Mouse (Mus musculus): ENCODE data around the gene Fggy. TPM values are rescaled to one million over a fixed set of nuclear protein-coding genes. Genes with fewer than 3 reads are reported as not detected.
A peak's percentile ranks its signal among the peaks of the same experiment; 100 is the strongest.

The Fggy gene
- total RNA-seq, 2 experiments from 2014 or later, result 9.0 to 15.5 TPM

DNA sequence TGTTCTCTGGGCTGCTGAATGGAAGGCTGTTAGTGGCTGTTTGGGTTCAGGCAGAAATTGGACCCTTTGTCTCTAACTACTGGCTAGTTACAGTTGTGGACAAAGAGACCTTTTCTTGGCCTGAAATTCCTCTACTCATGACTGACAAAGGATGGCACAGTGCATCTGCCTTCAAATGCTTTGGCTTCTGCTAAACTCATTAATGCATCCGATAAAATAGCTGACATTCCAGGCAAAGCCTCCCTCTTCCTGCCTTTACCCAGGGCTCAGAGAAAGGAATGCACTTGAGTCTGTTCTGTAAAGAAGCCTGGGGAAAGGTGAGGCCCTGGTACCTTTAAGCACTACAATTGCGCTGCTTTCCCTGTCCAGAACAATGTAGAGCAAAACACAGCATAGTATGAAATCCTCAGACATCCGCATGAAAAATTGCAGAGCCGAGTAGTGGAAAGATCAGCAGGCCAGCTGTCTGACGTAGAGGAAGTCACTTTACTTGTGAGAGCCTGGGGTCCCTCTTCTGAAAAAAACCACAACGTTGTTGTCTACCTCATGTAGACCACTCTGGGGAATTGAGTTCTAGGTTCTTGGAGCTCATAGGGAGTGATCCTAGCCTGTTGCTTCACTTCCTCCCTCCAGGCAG is 288.8 kb downstream of the Fggy start:
- peak; percentile 64 for ATAC-seq (replicated peaks; ENCODE audit: poor library complexity, severe bottlenecking)

- no peak for ATAC-seq (replicated peaks; ENCODE audit: poor library complexity, severe bottlenecking)
Observed at GRCm38 (mm10) chr4:95847219-95847618, 289.9 kb downstream of the Fggy start.

DNA sequence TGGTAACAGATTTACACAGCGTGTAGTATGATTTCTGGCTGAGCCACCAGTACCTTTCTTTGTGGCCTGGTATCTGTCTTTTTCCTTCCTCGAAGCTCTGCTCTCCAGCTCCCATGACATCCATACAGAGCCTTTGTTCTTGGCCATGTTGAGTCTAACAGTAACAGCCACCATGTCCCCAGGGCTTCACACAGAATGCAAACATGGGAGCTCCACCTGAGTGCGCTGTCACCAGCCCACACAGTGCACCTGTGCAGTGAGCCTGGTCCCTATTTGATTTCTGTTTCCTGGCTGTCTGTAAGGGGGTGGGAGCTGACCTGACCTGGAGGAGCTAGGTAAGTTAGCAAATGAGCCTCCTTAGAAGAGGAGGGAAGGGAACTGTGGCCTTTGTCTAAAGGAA is 290.4 kb downstream of the Fggy start:
- ATAC-seq (replicated peaks; ENCODE audit: poor library complexity, severe bottlenecking), result no peak

DNA sequence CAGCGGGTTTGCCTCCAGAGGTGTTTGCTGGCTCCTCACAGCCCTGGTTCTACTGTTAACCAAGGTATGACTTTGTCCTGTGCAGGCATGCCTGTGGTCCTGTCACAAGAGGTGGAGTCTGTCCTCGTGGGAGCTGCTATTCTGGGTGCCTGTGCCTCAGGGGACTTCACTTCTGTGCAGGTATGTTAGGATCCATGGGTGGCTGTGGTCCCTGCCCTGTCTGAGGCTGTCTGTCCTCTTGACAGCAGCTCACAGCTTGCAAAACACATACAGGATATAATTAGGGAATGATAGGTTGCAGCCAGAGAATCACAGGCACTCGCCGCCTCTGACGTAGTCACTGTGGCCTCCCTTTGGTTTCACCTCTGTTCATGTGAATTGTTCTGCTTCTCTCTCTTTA is 292.2 kb downstream of the Fggy start:
- peak; percentile 43 for ATAC-seq (replicated peaks; ENCODE audit: poor library complexity, severe bottlenecking)

- ATAC-seq (replicated peaks; ENCODE audit: poor library complexity, severe bottlenecking), result peak; percentile 70
Observed at GRCm38 (mm10) chr4:95850044-95850739, 292.9 kb downstream of the Fggy start.

- no peak for ATAC-seq (replicated peaks; ENCODE audit: poor library complexity, severe bottlenecking)
Observed at GRCm38 (mm10) chr4:95852257-95852656, 294.9 kb downstream of the Fggy start.

DNA sequence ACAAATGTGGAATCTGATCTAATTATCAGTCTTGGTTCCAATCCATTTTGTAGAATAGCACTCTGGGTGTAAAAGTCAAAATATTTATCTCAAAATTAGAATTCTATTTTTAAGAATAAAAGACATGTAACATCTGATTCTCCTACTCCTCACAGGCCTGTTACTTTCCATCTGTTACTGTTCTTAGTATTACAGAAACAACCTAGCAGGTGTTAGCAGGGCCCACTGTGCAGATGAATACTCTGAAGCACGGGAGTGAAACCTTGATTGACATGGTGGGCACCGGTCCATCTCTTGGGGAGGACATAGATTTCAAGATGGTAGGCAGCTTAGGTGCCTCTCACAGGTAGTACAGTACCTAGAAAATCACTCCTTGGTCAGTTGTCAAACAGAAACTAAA is 298.7 kb downstream of the Fggy start:
- no peak for ATAC-seq (replicated peaks; ENCODE audit: poor library complexity, severe bottlenecking)

DNA sequence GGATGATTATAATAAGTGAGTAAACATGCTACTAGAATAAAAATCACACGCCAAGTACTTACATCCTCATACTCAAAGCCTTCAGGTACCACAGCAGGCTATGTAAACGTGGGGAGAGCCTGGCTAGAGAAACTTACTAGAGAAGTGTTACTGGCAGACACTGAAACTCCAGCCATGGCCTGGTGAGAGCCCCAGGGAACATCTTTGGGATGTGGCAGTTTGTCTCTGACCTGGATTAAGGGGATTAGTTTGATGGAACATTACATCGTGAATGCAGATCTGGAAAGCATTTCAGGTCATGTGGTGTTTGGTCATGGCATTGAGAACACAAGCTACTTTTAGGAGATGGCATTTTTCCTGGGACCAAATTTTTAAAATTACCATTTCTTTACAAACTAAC is 303.3 kb downstream of the Fggy start:
- ATAC-seq (replicated peaks; ENCODE audit: poor library complexity, severe bottlenecking), result no peak

DNA sequence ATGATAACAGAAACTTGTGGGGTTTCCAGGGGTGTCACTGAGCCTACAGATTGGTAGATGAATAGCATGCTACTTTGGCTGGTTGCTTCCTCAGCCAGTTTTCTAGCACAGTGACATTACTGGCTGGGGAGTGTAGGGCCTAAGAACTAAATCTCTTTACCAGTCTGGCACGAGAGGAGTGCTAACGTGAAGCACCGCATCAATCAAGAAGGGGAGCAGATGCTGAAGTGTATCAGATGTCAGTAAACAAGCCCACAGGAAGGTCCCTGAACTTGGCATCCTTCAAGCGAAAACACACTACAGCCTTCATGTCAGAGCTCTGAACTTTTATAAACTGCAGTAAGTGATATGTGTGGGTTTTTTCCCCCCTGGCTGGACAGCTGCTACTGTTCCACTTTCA is 303.8 kb downstream of the Fggy start:
- no peak for ATAC-seq (replicated peaks; ENCODE audit: poor library complexity, severe bottlenecking)

DNA sequence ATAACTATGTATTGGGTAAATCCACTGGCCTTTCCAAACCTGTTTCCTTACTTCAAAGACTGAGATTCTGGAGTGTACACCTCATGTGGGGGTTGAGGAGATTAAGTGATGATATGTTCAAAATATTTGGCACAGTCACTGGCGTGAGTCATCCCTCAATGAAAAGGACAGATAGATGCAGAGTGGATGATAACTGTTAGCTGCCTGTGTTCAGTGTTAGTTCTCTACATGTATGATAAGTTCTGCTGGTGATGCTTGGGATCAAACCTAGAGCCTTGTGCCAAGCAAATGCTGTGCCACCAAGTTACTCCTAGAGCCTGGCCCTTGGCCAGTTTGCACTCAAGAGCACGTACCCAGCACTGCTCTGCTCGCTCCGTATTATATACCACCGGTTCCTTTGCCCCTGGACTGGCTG is 304.4 kb downstream of the Fggy start:
- ATAC-seq (replicated peaks; ENCODE audit: poor library complexity, severe bottlenecking), result no peak

DNA sequence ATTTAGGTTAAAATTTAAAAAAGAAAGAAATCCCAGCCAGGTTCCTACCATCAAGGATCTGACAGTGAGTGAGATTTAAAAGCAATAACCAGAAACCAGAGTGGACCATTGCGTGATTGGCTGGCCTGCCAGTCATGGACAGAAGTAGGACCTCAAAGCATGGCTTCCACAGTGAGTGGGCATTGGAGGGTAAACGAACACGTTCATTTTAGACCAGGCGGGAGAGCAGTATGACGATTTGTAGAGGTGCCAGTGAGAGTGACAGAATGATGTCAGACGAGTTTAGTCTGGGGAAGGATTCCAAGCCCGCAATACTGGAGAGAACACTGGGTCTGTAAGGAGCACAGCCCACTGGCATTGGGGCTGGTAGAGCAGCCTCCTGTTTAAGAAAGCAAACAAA is 305.0 kb downstream of the Fggy start:
- no peak for ATAC-seq (replicated peaks; ENCODE audit: poor library complexity, severe bottlenecking)

DNA sequence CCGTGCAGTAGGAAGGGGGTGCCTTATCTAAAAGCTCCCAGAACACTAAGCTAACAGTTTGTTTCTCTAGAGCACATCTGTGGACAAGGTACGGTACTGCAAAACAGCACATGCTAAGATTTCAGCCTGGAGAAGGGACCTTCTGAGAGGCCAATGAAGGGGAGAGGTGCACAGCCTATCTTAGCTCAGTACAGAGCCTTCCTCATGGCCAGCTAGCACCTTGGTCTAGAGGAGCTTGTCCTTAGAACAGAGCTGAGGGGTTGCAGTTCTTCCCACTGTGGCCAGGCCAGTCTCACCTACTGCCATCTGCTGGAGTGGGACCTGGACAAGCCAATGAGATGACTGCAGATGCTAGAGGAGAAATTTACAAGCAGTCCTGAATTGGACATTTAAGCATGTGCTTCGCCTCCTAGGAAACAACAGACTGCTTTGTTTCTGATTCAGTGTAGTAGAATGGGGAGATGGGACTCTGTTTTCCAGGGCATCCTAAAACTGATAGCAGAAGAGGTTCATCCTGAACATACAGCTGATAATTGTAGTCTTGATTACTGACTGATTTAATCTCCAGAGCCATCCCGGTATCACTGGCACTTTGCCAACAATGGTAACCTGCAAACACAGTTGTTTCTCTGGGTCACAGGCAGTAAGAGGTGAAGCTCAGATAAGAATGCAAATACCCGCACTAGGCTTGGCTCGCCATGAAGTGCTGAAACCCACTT is 305.6 kb downstream of the Fggy start:
- ATAC-seq (replicated peaks; ENCODE audit: poor library complexity, severe bottlenecking), result no peak

DNA sequence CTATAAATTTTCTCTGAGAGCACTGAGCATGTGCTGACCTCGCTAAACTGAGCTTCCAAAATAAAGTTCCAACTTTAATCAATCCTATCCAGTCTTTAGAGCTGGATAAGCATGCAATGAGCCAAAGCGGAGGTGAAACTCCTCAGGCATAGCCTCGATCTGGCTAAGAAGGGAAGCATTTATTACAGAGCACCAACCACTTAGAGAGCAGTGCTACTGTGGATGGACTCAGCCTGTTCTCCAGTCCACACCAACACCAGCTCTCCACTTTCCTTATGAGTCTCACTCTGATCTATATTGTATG is 306.1 kb downstream of the Fggy start:
- ATAC-seq (replicated peaks; ENCODE audit: poor library complexity, severe bottlenecking), result no peak

- no peak for ATAC-seq (replicated peaks; ENCODE audit: poor library complexity, severe bottlenecking)
Observed at GRCm38 (mm10) chr4:95865251-95865650, 307.9 kb downstream of the Fggy start.

DNA sequence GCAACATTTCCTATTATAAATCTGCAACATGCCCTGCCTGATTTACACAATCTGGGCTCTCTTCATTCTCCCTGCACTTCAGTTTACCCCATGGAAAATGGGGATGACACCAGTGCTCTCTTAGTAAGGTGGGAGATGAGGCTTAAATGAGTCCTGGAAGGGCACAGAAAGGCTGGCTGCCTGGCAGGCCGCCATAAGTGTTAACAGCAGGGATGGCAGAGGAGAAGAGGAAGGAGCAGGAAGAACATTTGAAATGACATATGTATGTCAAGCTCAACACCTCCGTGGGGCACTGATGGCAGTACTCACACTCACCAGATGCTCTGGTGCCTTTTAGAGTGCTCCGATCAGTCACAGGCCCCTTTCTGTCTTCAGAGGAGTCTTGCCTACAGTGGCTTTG is 308.6 kb downstream of the Fggy start:
- no peak for ATAC-seq (replicated peaks; ENCODE audit: poor library complexity, severe bottlenecking)

DNA sequence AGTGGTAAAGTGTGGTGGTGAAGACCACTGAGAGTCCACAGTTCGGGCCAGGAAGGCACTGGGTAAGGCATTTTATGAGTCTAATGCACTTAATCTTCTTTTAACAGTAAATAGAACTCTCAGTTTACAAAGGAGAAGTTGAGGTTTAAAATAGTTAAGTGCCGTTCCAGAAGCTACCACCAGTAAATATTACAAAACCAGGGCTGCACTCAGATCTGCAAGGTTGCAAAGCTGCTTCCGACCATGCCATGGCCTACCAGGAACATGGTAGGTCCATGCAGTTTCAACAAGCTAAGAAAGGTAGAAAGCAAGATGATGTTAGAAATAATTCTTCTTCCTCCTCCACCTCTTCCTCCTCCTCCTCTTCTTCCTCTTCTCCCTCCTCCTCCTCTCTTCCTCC is 309.8 kb downstream of the Fggy start:
- peak; percentile 77 for ATAC-seq (replicated peaks; ENCODE audit: poor library complexity, severe bottlenecking)

GRCm38 (mm10) chr4:95868348-95868747 is 311.0 kb downstream of the Fggy start:
- no peak for ATAC-seq (replicated peaks; ENCODE audit: poor library complexity, severe bottlenecking)

GRCm38 (mm10) chr4:95871216-95871881 is 314.0 kb downstream of the Fggy start:
- peak; percentile 65 for ATAC-seq (replicated peaks; ENCODE audit: poor library complexity, severe bottlenecking)

- ATAC-seq (replicated peaks; ENCODE audit: poor library complexity, severe bottlenecking), result no peak
Observed at GRCm38 (mm10) chr4:95875896-95876295, 318.6 kb downstream of the Fggy start.

GRCm38 (mm10) chr4:95877436-95877835 is 320.1 kb downstream of the Fggy start:
- ATAC-seq (replicated peaks; ENCODE audit: poor library complexity, severe bottlenecking), result no peak

- ATAC-seq (replicated peaks; ENCODE audit: poor library complexity, severe bottlenecking), result no peak
Observed at GRCm38 (mm10) chr4:95881751-95882350, 324.5 kb downstream of the Fggy start.

Measured in granulocyte monocyte progenitor cell, adult 5-6 weeks (primary cell).